Mouse (Mus musculus) lung, postnatal 36 days (tissue): Measurements from ENCODE around the gene Tm2d3.

Source experiments
- DNase-seq: peaks from one replicate; pipeline ENCODE4 v3.0.0; 2022; ENCODE audit warnings: mixed read lengths

The Tm2d3 gene

DNA sequence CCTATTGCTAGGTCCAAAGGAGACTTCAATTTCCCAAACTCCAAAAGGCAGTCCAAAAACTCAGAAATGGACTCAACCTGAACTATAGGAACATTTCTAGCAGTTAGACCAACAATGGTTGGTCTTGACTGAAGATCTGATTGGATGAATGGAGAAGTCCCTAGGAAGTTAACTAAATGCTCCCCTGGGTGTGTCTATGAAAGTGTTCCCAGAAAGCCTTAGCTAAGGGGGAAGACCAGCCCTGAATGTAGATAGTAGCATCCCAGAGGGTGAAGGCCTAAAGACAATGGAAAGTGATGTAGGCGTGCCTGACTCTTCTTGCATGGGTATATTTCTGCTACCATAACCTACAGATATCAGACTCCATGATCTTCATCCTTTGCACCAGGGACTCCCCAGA lies 17.5 kb downstream of the Tm2d3 start:
- no peak for DNase-seq

DNA sequence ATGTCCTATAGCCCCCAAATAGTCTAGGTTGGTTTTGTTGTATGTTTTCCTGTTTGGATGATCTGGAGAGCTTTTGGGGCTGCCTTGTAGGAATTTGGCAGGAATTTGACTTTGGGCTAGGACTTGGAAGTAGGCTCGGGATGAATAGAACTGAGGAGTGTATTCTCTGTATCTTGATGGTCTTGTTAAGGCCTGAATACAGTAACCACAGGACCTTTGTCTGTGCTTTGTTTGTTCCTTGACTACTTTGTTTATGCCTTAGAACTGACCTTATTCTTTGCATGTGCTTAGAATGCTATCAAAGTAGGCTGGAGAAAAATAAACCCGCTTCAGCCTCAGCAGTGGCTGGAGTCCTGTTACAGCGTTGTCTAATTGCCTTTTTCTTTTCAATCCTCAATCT lies 19.3 kb downstream of the Tm2d3 start:
- no peak for DNase-seq

- DNase-seq: no peak
Measured at GRCm38 (mm10) chr7:65713782-65714181, 22.8 kb downstream of the Tm2d3 start.

DNA sequence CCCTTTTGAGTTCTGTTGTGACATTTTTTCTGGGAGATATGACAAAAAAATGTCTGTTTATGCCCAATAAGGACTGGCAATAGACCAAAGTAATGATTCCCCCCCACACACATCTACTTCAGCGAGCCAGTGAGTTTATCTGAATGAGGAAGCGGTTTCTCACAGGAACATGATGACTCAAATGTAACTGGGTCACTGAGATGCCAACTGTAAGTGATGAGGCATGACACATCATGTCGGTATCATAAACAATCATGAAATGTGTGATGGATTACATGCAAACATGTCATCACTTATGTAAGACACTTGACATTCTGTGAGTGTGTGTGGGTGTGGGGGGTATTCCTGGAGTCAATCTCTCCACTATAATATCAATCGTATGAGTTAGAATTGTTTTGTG lies 23.3 kb downstream of the Tm2d3 start:
- no peak for DNase-seq

- peak; percentile 22 for DNase-seq
Measured at GRCm38 (mm10) chr7:65734024-65734423, 43.1 kb downstream of the Tm2d3 start.

GRCm38 (mm10) chr7:65735261-65735660 lies 44.3 kb downstream of the Tm2d3 start:
- DNase-seq: no peak

- DNase-seq: peak; percentile 69
Measured at GRCm38 (mm10) chr7:65737286-65738040, 46.5 kb downstream of the Tm2d3 start.

DNA sequence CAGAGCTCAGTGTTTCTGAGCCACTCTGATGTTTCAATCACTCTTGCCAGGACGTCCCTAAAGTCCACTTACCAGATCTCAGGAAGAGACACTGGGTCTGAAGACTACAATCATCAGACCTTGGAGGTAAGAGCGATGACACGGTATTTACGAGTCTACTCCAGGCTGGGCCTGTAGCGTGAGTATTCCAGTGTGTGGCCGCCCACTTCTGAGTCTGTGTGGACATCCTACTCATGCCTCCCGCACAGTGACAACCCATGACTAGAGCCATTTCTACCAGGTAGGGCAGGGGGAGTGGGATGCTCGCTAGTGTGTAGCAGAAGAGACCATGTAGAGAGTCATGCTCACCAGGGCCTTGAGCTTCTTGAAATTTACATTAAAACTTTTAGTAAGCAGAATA lies 51.9 kb downstream of the Tm2d3 start:
- no peak for DNase-seq

DNA sequence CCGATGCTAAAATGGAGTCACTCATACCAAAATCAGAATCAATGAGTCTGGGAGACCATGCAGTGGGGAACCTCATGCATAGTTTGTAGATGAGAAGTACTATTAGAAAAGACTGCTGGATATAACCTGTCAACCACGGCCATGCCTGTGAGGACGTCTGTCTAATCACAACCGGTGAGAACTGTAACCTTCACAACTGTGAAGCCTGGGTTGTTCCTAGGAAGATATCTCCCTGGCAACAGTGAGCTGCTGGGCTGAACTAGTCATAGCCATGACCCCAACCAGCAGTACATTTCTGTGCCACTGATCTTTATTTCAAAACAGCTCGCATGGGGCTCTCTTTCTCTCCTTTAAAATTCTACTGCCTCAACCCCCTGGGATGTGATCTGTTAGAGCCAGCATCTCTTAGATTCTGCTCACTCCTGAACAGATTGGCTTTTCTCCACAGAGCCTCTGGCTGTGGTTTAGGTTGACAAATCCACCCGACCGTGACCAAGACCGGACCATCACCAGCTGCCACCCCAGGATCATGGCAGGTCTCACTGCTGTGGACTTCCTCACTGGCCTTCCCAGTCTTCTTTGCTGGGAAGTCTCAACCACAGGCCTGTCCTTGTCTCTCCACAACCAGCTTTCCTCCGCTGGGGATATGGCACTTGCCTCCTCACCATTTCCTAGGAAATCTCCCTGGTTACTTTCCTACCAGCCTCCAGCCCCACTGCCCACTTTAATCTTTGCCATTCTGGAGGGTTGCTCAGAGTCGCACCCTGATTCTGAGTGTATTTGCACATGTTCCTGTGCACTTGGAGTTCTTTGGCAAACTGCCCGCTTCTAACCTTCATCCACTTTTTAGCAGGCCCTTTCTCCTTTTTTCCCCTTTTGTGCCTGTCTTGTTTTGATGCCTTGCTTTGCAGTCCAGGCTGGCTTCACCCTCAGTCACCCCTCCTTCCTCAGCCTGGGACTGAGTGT lies 57.3 kb downstream of the Tm2d3 start:
- peak; percentile 16 for DNase-seq
